Mouse (Mus musculus): ENCODE data around the gene Twnk.

GRCm38 (mm10) chr19:44987851-44988250, 17.6 kb upstream of the Twnk start:
- TF ChIP-seq EP300 (IDR thresholded peaks at IDR 0.05; ENCODE audit: low read depth) (no peak), CTCF (IDR thresholded peaks at IDR 0.05; ENCODE audit: low read depth) (no peak)

Measured in liver, embryonic 14.5 days (tissue).